Mouse (Mus musculus): Measurements from ENCODE around the gene Msx2.

DNA sequence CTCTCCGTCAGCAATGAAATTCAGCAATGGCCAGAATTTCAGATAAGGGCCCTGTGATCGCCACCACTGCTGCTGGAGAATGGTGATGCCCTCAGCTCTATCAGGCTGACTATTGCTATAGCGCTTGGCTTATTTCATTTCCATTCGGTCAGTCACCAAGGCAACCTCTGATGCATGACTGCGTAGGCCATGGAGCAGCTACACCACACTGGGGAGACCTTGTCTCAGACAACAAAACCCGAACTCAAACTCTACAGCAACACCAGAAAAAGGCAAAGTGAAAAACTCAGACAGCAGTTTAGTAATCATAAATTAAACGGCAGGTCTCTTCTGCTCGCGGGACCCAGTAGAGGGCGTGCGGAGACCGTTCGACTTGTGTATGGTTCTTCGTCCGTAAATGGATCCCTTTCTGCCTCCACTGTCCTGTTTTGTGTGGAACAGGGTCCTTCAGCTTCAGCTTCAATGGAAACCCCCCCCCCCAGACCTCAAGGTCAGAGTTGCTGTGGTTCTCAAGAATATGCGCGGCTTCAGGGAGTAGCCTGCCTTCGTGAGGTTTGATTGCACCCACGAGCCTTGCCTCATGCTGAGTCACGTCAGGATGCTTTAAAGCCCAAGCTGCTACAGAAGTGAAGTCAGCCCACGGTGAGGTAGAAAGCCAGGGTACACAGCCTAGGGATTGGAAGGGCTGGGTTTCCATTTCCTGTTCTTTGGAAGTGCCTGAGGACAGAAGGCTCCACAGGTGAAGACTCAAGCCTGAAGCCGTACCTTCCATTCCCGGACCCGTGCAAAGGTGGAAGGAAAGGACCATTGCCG is 30.5 kb downstream of the Msx2 start:
- no peak for TF ChIP-seq POLR2A (IDR thresholded peaks at IDR 0.05; ENCODE audit: low read depth, low read length)
- TF ChIP-seq CTCF (IDR thresholded peaks at IDR 0.05; ENCODE audit: extremely low read depth, insufficient read length, insufficient replicate concordance, low read depth, low read length) = peak; percentile 36; the same call in 1 of the 2 replicates

All from small intestine, adult 2 months (tissue).